Mouse (Mus musculus) liver, embryonic 16.5 days (tissue): ENCODE results near the gene Slc15a5. TPM values are rescaled to one million over a fixed set of nuclear protein-coding genes. Genes with fewer than 3 reads are reported as not detected.

ENCODE experiments used
- ATAC-seq: fragments of 200-750 bp; cut with Nextera tagmentation; 2 replicates; pipeline ENCODE4 v1.8.0; 2017; ENCODE audit warnings: low read depth, mild to moderate bottlenecking, moderate number of reproducible peaks, moderate library complexity
- H3K27ac ChIP-seq: fragments of 300-500 bp; sonication (generic); 2 replicates; pipeline ENCODE4 v1.5.1; 2014; ENCODE audit warnings: mild to moderate bottlenecking, low read length
- H3K27me3 ChIP-seq: fragments of 300-500 bp; sonication (generic); 2 replicates; pipeline ENCODE4 v1.6.1; 2014; ENCODE audit warnings: low read depth, low read length, mixed read lengths; ENCODE audit not compliant: control insufficient read depth, insufficient read depth
- H3K36me3 ChIP-seq: fragments of 300-500 bp; sonication (generic); 2 replicates; pipeline ENCODE4 v1.6.1; 2014; ENCODE audit warnings: mild to moderate bottlenecking; ENCODE audit not compliant: control insufficient read depth, insufficient read depth
- H3K4me1 ChIP-seq: fragments of 300-500 bp; sonication (generic); 2 replicates; pipeline ENCODE4 v1.6.1; 2014; ENCODE audit warnings: low read depth, low read length, mixed read lengths; ENCODE audit not compliant: control insufficient read depth
- H3K4me2 ChIP-seq: fragments of 300-500 bp; sonication (generic); 2 replicates; pipeline ENCODE4 v1.6.1; 2014; ENCODE audit warnings: low read depth, low read length, mixed read lengths
- H3K4me3 ChIP-seq: fragments of 300-500 bp; sonication (generic); 2 replicates; pipeline ENCODE4 v1.5.1; 2014; ENCODE audit warnings: low read depth, mild to moderate bottlenecking, low read length
- H3K9ac ChIP-seq: fragments of 300-500 bp; sonication (generic); 2 replicates; pipeline ENCODE4 v1.6.1; 2014; ENCODE audit warnings: low read depth, low read length
- H3K9me3 ChIP-seq: fragments of 300-500 bp; sonication (generic); replicated peaks from 2 replicates; pipeline ENCODE4 v1.6.1; 2016; ENCODE audit warnings: low read length; ENCODE audit not compliant: control insufficient read depth
- WGBS: fragments of 180-500 bp; shearing (Covaris S2); extraction: QIAGEN DNeasy Blood & Tissue Kit; methylation state at CpG from one replicate; pipeline ENCODE4 v1.1.7; 2014; ENCODE audit not compliant: insufficient replicate concordance; 5-methylcytosine and 5-hydroxymethylcytosine counted together
- polyA plus RNA-seq: library from polyadenylated mRNA; unstranded; fragments of >200 nt; fragmentation: Nextera tagmentation; extraction: Ambion mirVana; gene quantifications from 2 replicates; pipeline ENCODE4 v1.2.1, GENCODE M21; 2015

The Slc15a5 gene
- polyA plus RNA-seq = not detected in 2 replicates

DNA sequence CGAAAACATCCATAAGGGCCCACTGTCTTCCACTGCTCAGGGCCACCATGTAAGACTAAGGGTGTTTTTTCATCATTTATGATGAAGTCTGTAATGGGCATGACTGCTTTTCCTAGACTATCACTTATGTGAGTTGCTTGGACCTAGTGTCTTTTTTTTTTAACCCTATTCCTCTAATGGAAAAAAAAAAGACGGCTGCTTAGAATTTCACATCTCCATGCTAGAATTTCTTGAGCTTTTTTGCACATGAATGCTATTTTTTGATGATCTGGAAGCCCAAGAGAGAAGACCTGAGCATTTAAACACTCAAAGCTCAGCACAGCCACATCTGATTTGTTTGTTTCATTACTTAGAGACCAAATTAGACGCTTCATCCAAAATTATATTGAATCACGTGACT lies at the start of gene Slc15a5:
TSS of gene Slc15a5 (minus strand) at position 101 of the 400 bp plus-strand sequence.
- no peaks in the 10 kb centered on the region for H3K27me3 ChIP-seq
- 67% methylated on average over 4 of the region's 4 CpGs for WGBS
- H3K9me3 ChIP-seq = no peaks in the 10 kb centered on the region
- no peak within 1 kb of the TSS for H3K27ac ChIP-seq
- H3K4me2 ChIP-seq = no peak within 1 kb of the TSS
- no peak within 1 kb of the TSS for H3K4me3 ChIP-seq
- H3K4me1 ChIP-seq = no peaks in the 10 kb centered on the region
- H3K9ac ChIP-seq = no peak within 1 kb of the TSS
- no peak for ATAC-seq
- no peaks in the 10 kb centered on the region for H3K36me3 ChIP-seq

DNA sequence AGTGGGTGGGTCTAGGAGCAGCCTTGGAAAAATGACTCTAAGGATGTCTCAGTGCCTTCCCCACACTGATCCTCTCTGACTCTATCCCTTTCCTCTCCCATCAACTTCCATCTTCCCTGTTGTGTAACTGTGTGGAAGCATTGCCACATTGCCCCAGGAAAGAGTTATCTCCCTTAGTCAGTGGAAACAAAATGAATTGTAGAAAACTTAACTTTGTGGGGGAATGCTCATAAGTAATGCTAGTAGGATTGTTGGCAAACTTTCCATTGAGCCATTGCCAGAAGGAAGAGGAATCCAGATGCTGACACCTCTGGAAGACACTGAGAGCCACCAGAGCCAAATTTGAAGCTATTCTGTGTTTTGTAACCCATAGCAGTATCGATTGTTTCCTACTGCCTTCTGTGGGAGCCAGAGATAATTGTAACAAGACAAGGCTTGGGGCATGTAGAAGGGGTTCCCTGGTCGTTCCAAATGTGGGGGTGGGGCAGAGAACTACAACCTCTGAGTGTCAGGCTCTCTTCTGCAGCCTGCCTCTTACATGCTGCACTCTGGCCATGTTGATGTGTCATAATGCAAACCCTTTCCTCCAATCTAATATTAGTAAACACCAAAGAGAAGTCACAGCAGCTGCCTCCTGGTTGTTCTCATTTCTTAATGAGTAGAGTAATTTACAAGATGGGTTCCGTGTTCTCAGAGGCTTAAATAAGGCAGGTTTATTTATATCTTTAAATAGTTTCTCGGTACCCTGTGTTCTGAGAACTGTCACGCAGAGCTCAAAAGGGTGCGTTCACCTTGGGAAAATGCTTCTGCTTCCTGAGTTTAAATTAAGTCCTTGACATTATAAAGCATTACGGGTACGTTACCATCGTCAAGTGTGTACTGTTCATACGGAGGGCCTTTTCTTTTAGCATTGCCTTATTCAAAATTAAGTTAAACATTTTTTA lies 48.9 kb upstream of the Slc15a5 start:
- no peaks in the 10 kb centered on the region for H3K36me3 ChIP-seq
- H3K4me3 ChIP-seq = no peak overlapping the region
- no peak overlapping the region for H3K4me2 ChIP-seq
- H3K27ac ChIP-seq = no peak overlapping the region
- H3K4me1 ChIP-seq = no peaks in the 10 kb centered on the region
- 67% methylated on average over 10 of the region's 10 CpGs for WGBS
- no peak for ATAC-seq
- no peak overlapping the region for H3K9ac ChIP-seq
- no peaks in the 10 kb centered on the region for H3K9me3 ChIP-seq
- H3K27me3 ChIP-seq = no peaks in the 10 kb centered on the region

DNA sequence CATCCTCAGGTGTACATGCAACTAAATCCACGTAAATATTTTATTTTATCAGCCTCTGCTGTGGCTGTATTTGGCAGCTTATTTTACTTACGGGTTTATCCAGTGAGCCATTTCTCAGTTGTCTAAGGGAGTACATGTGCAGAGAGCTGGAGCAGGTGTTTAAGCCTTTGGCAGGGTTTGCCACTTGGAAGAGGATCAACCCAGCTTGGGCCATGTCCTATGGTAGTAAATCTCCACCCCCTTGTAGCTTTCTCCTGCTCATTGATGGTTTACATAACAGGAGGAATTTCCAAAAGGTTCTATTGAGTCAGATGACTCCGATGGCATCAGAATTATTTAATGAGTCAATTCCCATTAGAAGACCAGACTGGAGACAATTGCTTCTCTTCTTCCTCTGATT lies 37.8 kb upstream of the Slc15a5 start:
- Histone ChIP-seq H3K27ac (no peak overlapping the region), H3K9me3 (no peaks in the 10 kb centered on the region), H3K4me1 (no peaks in the 10 kb centered on the region), H3K9ac (no peak overlapping the region), H3K27me3 (no peaks in the 10 kb centered on the region), H3K36me3 (no peaks in the 10 kb centered on the region), H3K4me3 (no peak overlapping the region), H3K4me2 (no peak overlapping the region)
- ATAC-seq = no peak
- WGBS = 59% methylated on average over 3 of the region's 3 CpGs

DNA sequence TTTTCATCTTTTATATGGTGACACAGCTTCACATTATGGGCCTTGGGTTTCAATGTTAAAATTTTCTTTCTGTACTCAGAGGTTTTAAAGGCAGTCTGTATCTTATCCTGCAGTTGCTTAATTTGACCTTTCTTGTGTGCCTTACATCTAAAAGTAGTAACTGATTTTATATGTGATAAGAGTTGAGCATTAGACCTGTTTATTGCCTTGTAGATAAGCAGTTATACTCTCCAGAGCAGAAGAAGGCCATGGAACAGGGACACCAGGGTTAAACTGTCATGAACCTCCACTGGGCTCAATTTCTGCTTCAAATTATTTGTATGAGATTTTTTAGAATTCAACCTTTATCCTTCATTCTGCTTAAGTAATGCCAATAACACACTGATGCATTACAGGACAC lies 24.8 kb upstream of the Slc15a5 start:
- no peak overlapping the region for H3K4me2 ChIP-seq

DNA sequence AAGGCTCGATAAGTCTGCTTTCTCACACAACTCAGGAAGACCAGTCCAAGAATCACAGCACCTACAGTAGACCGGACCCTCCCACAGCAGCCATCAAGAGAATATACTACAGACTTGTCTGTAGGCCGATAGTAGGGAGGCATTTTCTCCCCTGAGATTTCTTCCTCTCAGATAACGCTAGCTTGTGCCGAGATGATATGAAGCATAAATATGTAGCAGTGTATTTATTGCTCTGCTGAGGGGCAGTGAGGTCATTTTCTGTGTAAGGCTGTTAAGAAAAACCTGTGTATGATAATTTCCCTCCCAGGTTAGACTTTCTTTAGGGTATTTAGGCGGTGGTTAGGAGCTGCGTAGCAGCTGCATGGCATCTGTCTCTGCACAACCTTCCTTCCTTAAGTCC lies 23.2 kb upstream of the Slc15a5 start:
- Histone ChIP-seq H3K4me1 (no peaks in the 10 kb centered on the region), H3K27me3 (no peaks in the 10 kb centered on the region), H3K9me3 (no peaks in the 10 kb centered on the region), H3K27ac (no peak overlapping the region), H3K36me3 (no peaks in the 10 kb centered on the region), H3K4me3 (no peak overlapping the region), H3K4me2 (no peak overlapping the region), H3K9ac (no peak overlapping the region)
- WGBS = 64% methylated on average over 7 of the region's 7 CpGs
- ATAC-seq = no peak

More for the DNA sequence above, 24.8 kb upstream of the Slc15a5 start:
- no peaks in the 10 kb centered on the region for H3K9me3 ChIP-seq
- H3K27ac ChIP-seq = no peak overlapping the region
- H3K9ac ChIP-seq = no peak overlapping the region
- ATAC-seq = no peak
- no peaks in the 10 kb centered on the region for H3K4me1 ChIP-seq
- no peaks in the 10 kb centered on the region for H3K36me3 ChIP-seq
- no peak overlapping the region for H3K4me3 ChIP-seq
- no peaks in the 10 kb centered on the region for H3K27me3 ChIP-seq

DNA sequence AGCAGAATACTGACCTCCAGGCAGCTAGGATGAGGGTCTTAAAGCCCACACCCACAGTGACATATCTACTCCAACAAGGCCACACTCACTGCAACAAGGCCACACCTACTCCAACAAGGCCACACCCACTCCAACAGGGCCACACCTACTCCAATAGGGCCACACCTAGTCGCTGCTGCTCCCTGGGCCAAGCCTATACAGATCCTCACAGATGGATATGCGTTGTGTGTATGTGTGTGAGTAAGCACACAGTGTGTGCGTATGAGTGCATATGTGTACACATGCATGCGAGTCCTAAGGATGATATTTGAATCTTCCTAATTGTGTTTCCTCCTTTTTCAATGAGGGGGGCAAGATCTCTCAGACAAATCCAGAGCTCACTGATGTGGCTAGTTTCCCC lies 22.1 kb upstream of the Slc15a5 start:
- Histone ChIP-seq H3K4me2 (no peak overlapping the region), H3K27me3 (no peaks in the 10 kb centered on the region), H3K4me1 (no peaks in the 10 kb centered on the region), H3K9ac (no peak overlapping the region), H3K36me3 (no peaks in the 10 kb centered on the region), H3K27ac (no peak overlapping the region), H3K9me3 (no peaks in the 10 kb centered on the region), H3K4me3 (no peak overlapping the region)
- ATAC-seq = no peak
- 62% methylated on average over 4 of the region's 4 CpGs for WGBS

DNA sequence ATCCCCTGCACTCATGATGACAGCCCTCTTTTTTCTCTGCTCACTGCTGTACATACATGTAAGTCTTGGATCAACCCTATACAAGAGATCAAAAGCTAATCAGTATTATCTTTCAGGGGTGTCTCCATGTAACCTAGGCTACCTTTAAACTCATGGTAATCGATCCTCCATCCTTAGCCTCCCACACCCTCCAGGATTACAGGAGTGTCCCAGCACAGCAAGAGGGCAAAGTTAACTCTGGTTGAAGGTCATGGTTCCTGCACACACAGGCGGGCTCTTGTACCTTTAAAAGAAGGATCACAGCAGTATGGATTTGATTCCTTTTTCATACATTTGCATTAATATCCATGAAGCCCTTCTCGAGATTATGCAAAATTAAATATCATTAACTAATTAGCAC lies 19.9 kb upstream of the Slc15a5 start:
- Histone ChIP-seq H3K9ac (no peak overlapping the region), H3K4me1 (no peaks in the 10 kb centered on the region), H3K27me3 (no peaks in the 10 kb centered on the region), H3K4me2 (no peak overlapping the region), H3K4me3 (no peak overlapping the region), H3K36me3 (no peaks in the 10 kb centered on the region), H3K27ac (no peak overlapping the region), H3K9me3 (no peaks in the 10 kb centered on the region)
- ATAC-seq = peak; percentile 64; the same call in 1 of the 2 replicates
- WGBS = 46% methylated on average over 3 of the region's 3 CpGs

DNA sequence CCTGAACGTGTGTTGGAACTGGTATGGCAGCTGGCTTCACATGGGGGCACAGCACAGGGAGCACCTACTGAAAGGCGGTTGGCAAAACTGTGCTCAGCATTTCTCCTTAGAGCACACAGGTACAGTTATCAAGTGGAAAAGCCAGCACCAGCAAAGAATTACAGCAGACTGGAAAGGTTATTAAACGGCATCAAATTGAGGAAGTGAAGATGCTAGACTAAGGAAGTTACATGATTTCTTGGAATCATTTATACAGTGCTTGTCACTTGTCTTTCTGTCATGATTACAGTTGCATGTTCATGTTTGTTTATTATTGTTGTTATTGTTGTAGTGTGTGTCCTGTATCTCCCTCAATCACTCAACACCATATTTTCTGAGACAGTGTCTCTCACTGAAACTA lies 15.3 kb upstream of the Slc15a5 start:
- Histone ChIP-seq H3K27ac (no peak overlapping the region), H3K4me3 (no peak overlapping the region), H3K9ac (no peak overlapping the region), H3K9me3 (no peaks in the 10 kb centered on the region), H3K4me1 (no peaks in the 10 kb centered on the region), H3K4me2 (no peak overlapping the region), H3K27me3 (no peaks in the 10 kb centered on the region), H3K36me3 (no peaks in the 10 kb centered on the region)
- ATAC-seq = no peak
- 39% methylated on average over 3 of the region's 3 CpGs for WGBS

DNA sequence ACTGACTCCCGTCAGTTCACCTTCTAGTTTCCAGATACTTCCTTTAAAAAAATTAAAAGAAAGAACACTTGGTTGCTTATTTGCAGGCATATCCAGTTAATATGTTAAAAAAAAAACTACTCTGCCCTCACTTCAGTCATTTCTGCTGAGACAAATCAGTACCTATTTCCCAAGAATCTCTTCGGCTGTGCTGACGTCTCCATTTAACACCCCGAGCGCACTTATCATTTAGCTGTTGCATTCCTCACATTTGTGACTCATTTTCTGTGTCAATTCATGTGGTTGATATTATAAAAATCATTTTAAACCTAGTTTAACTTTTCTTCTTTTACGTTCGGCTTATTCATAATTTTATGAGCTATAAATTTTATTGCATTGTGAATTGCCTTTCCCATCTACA lies 12.7 kb upstream of the Slc15a5 start:
- no peaks in the 10 kb centered on the region for H3K9me3 ChIP-seq
- H3K9ac ChIP-seq = no peak overlapping the region
- no peak overlapping the region for H3K4me3 ChIP-seq
- H3K27me3 ChIP-seq = no peaks in the 10 kb centered on the region
- no peak for ATAC-seq
- no peak overlapping the region for H3K4me2 ChIP-seq
- H3K4me1 ChIP-seq = no peaks in the 10 kb centered on the region
- H3K36me3 ChIP-seq = no peaks in the 10 kb centered on the region
- 76% methylated on average over 7 of the region's 7 CpGs for WGBS
- no peak overlapping the region for H3K27ac ChIP-seq
